Mouse (Mus musculus): Measurements from ENCODE around the gene Hist1h4d.

DNA sequence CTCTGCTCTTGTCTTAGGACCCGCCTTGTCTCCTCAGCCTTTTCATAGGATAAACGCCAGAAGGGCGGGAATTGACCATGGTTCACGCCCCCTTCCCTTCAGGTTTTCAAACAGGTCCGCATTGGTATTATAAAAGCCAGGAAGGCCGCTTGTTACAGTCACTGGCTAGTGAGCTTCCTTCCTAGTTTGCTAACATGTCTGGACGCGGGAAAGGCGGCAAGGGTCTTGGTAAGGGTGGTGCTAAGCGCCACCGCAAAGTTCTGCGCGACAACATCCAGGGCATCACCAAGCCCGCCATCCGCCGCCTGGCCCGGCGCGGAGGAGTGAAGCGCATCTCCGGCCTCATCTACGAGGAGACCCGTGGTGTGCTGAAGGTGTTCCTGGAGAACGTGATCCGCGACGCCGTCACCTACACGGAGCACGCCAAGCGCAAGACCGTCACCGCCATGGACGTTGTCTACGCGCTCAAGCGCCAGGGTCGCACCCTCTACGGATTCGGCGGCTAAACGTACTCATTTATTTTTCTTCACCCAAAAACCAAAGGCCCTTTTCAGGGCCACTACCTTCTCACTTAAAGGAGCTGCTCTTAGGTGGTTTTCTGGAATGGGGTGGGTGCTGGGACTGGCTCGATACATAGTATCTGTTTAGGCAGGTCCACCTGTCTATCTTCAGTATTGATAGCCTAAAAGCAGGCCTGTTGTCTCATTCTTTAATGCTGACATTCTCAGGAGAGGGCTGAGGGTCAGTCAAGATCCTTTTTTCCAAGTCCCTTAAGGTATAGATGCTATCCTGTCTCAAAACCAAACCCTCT is at the start of gene Hist1h4d:
- TF ChIP-seq CTCF (IDR thresholded peaks at IDR 0.05; ENCODE audit: extremely low read depth, insufficient read length, insufficient replicate concordance, low read depth, low read length) (no peak), POLR2A (IDR thresholded peaks at IDR 0.05; ENCODE audit: low read depth, low read length) (peak; percentile 98)

Measured in small intestine, adult 2 months (tissue).